Mouse (Mus musculus) thymus, postnatal 0 days (tissue): ENCODE results near the gene Fgf4. TPM values are rescaled to one million over a fixed set of nuclear protein-coding genes. Genes with fewer than 3 reads are reported as not detected.

Experiments used
- DNase-seq: peaks from one replicate; pipeline ENCODE4 v3.0.0-alpha.2; 2015; ENCODE audit warnings: low spot score
- polyA plus RNA-seq: library from polyadenylated mRNA; unstranded; fragments of >200 nt; fragmentation: Nextera tagmentation; extraction: Ambion mirVana; gene quantifications from 2 replicates; pipeline ENCODE4 v1.2.1, GENCODE M21; 2015

Gene Fgf4
- polyA plus RNA-seq, result 0.04 and 0.27 TPM in 2 replicates

DNA sequence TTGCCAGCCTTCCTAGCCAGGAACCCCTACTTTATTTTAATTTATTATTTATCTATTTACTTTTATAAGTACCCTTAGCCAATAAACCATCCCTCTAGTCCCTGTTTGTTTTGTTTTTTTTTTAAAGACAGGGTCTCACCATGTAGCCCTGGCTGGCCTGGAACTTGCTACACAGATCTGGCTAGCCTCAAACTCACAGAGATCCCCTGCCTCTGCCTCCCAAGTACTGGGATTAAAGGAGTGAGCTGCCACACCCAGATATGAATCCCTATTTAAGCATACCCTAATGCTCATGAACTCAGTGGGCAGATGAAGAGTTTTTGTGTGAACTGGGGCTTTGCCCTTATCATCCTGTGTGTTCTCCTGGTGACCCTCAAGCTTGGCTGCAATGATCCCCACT, at the start of gene Fgf4:
Fgf4 (plus strand) TSS at position 301 of the 400 bp plus-strand sequence.
- no peak for DNase-seq

DNA sequence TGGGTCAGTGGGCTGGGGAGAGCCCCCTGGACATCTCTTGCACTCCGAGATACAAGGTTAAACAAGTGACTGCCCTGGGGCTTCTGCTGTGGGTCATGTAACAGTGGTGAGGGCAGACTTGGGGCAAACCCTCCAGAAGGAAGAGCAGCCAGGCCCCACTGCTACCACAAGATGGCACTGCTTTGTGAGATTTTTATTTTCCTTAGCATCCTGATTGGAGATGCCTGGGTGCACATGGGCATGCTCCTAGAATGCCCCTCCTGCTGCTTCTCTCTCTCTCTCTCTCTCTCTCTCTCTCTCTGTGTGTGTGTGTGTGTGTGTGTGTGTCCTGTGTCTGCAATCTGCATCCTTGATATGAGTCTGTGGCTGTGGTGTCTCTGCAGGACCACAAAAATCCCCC, 48.7 kb upstream of the Fgf4 start:
- DNase-seq, result no peak

DNA sequence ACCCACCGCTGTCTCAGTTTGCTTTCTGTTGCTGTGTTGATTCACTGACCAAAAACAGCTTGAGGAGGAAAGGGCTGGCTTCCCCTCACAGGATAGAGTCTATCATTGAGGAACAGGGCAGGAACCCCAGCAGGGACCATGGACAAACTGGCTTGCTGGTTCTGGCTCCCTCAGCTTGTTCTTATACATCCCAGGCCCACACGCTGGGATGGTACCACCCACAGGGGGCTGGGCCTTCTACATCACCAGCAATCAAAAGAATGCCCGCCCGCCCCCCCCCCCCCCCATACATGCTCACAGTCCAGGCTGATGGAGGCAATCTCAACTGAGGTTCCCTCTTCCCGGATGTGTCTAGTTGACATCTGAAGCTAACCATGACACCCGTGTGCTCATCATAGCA, 40.1 kb upstream of the Fgf4 start:
- DNase-seq, result no peak

DNA sequence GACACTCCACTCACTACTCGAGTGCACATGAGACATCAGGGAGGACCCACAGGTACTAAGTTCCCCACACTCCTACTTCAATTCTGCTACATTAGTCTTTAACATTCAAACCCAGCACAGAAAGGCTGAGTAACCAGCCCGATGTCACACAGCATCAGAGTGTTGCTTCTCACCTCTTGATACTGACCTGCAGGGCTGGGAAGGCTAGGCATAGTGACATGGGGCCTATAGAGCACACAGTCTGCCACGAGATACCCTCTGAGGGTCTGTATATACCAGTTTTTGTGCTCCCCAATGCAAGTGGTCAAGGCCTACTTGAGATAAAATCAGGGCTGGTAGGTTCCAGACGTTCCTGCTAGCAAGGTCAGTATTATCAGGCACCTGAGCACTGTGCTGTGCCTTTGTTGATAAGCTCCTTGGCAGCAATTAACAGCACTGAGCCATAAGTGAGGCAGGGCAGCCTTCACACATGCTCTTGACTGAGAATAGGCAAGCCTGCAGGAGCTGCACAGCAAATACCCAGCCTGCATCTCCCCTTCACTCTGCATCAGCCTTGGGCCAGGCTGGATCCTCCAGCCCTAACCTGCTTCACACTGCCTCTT, 39.1 kb upstream of the Fgf4 start:
- DNase-seq, result no peak

DNA sequence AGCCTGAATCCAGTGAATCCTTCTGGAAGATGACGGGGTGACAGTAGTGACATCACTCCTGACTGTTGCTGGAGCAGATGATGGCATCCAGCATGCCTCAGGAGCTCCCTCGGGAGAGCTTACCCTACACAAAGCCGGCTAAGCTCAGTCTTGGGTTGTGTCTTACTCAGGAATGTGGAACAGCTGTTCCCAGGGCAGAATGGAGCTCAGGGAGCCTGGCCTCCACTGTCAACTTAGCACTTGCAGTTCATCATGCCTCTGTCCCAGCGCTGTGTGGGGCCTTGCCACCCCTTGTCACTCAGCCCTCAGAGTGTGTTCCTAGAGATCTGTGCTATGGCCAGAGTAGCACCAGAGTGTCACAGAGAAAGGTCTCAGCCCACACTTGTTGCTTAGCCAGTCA, 35.6 kb upstream of the Fgf4 start:
- no peak for DNase-seq

DNA sequence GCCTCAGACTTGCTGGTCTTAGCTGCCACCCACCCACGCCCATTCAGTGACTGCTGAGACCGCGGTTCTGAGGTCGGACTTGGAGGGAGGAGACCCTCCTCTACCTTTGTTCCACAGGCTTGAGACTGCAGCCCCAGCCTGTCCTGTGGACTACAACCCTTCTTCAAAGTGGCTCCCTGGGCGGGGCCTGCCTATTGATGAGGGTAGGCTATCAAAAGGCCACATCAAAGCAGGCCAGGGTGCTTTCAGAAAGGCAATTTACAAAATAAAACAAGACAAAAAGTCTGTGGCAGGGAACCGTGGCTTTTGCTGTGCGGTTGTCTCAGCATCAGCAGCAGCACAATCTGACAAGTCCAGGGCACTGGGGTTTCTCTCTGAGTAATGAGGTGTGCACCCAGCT, 25.3 kb upstream of the Fgf4 start:
- DNase-seq, result no peak

DNA sequence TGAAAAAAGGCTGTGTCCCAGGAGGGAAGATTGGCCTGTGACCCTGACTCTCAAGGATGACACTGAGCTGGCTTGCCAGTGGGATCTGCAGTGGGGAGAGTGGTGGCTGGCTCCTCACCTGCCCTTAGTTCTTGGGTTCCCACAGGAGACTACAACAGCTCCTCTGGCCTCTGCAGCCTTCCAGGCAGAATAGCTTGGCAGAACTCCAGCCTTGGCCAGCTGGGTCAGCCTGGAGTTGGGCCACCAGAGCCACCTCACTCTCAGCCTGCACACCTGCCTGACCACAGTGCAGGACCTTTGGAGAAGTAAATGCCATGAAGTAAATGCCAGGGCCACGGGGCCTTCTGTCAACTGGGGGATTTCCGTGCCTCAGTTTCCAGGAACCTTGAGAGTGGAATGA, 23.2 kb upstream of the Fgf4 start:
- DNase-seq, result no peak

DNA sequence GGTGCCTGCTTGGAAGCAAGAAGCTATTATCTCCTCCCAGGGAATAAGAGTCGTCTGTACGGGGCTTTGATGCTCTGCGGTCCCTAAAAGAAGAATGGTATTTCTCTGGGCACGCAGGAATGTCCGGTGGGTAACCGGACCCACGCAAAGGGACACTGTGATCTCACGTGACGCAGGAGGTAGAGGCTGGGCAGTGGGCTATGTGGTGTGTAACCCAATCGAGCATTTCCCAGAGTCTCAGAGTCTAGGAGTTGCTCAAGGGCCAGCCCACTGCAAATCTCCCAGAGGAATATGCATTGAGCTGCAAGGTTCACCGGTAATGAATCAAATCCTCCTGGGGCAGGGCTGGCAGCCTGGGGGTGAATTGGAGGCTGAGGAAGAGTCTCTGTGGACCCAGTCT, 18.8 kb upstream of the Fgf4 start:
- no peak for DNase-seq

DNA sequence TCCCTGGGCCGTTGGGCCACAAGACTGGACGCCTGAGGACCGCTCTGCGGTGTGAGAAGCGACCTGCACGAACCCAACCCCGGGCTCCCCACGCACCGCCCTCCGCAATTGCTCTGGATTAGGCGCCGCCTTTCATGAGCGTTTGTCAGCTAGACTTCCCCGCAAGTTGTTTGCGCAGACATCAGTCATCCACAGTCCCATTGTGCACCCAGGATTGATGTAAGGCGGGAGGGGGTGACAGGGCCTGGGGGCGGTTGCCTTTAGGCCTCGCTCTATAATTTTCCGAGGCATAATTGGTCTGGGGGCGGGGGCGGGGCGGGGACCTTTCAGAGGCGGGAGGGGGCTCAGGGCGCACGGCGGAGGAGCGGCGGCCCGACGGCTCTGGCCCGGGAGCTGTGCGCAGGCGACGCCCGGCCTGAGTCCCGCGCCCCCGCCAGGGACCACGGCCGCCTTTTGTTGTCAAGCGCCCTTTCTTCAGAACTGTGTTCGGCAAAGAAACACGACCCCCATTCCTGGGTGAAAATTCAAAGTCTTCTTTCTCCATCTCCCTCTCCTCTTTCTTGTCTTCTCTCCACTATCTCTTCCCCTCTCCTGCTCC, 9.2 kb upstream of the Fgf4 start, which contains the start of gene Fgf3:
Fgf3 (plus strand) TSS at position 193 of the 598 bp plus-strand sequence.
- DNase-seq, result no peak

DNA sequence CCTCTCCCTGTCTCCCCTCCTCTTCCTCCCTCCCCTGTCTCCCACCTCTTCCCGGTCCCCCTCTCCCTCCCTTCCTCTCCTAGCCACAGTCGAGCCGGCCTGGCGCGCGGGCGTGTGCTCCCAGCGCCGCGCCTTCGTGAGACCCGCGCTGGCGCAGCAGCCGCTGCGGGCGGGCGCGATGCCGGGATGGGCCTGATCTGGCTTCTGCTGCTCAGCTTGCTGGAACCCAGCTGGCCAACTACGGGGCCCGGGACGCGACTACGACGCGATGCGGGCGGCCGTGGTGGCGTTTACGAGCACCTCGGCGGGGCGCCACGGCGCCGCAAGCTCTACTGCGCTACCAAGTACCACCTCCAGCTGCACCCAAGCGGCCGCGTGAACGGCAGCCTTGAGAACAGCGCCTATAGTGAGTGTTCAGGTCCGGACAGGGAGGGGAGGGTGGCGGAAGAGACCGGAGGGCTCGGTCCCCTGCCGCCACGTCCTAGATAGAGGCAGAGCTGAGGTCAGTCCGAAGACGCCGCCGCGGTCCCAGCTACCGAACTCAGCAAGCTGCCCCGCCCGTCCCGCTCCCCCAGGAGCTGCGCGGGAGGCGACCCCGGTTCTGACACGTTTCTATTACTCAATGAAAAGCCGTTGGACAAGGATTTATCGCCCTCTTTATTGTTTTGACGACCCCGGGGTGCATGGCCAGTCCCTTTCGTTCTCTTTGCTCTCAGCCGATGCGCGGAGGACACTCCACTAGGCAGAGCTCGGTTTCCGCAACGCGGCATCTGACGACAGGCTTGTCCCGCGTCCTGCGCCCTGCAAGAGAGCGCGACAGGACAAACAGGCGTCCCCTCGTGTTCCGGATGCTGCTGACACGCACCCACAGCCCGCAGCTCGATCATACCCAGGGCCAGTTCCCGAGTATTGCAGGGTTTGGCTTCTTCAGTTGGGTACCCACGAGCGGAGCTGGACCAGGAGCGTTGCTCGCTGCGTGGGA, 8.4 kb upstream of the Fgf4 start:
- no peak for DNase-seq

DNA sequence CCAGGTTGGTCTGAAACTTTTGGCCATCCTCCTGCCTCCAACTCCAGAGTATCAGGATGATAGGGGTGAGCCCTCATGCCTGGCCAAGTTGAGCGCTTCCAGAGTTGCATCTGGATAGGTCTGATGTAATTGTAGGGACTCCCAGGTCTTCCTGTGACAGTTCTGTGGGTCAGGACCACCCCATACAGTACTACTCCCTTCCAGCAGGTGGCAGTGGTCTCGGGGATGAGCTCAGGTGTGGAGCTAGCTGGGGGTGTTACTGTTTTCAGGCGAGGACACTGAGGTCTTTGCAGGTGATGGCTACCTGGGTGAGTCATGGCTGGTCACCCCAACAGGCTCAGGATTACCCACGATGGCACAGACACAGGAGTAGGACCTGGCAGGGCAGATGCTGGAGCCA, 1.0 kb upstream of the Fgf4 start:
- peak; percentile 47 for DNase-seq

DNA sequence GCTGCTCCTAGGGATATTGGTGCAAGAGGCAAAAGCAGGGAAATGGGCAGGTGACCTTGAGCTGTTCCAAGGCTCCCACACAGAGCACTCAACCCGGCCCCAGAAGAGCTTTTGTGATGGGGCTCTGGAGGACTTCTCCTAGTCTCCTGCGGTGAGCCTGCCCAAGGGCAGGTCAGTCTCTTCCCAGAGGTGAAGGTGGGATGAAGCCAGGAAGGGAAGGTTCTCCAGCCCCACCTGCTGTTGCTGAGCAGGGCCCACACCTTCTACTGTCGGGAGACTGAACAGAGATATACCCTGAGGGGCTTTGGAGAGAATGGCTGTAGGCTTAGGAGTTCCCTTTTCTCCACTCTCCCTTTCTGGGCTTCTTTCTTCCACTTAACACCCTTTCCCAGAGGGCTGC, 4.2 kb downstream of the Fgf4 start:
- DNase-seq, result no peak

DNA sequence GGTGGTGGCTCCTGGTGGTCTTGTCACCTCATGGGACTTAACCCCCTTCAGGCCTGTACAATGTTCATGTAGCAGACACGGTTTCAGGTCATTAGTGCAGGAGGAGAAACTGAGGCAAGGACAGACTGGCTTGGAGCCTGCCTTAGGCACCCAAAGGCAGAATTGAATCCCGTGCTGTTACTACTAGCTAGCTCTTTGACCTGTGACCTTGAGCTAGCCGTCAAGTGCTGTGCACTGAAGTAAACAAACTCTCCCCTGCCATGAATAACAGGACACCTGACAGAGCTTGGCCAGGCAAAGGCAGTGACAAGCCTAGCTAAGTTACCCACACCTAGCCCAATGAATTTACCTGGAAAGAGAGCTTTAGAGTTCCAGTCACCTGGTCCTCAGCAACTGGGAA, 7.8 kb downstream of the Fgf4 start:
- no peak for DNase-seq

DNA sequence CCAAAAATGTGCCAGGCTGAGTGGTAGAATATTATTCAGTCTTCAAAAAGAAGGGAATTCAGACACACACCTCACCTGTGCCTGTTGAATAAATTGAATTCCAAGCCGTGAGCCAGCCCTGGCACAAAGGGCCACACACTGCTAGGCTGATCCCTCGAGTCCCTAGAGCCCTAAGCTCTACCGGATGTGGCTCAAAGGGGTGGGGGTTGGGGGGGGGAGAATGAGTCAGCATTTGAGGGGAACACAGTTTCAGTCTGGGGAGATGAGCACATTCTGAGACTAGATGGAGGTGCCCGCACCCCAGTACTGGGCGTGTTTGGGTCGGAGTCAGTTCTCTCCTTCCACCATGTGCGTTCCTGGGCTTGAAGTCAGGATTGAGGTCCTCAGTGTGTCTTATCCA, 10.0 kb downstream of the Fgf4 start:
- peak; percentile 12 for DNase-seq

DNA sequence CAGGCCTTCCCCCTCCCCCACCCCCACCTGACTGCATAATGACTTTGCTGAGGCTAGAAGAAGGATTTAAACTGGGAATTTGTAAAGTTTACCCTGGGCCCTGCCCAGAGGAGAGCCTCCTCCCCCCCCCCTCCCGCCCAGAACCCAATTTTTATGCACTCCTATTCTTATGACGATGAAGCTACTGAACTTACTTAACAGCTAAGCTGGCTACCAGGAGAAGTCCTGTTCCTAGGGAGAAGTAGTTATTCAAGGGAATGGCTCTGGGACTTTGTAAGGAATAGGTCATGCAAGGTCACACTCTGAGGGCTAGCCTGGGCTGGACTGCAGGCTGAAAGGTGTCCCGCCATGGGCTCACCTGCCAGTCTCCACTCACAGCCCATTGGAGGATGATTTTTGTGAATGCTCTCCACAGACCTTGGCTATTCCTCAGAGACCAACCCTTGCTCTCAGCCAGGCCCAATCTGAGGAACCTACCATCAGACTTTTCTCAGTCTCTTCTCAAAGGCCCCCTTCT, 10.7 kb downstream of the Fgf4 start:
- no peak for DNase-seq

DNA sequence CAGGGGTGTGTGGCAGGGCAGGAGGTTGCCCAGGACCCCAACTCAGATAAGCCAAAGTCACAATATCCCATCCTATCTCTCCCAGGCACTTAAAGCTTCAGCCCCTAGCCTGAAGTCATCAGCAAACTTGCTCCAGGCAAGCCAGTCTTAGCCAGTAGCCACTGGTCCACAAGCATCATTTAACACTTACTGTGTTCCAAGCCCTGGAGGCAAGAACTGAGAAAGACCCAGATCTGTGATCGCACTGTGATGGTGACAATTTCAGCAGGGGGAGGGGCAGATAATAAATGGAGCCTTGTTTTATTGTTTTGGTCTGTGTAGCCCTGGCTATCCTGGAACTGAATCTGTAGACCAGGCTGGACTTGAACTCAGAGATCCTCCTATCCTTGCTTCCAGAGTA, 11.5 kb downstream of the Fgf4 start:
- DNase-seq, result no peak

DNA sequence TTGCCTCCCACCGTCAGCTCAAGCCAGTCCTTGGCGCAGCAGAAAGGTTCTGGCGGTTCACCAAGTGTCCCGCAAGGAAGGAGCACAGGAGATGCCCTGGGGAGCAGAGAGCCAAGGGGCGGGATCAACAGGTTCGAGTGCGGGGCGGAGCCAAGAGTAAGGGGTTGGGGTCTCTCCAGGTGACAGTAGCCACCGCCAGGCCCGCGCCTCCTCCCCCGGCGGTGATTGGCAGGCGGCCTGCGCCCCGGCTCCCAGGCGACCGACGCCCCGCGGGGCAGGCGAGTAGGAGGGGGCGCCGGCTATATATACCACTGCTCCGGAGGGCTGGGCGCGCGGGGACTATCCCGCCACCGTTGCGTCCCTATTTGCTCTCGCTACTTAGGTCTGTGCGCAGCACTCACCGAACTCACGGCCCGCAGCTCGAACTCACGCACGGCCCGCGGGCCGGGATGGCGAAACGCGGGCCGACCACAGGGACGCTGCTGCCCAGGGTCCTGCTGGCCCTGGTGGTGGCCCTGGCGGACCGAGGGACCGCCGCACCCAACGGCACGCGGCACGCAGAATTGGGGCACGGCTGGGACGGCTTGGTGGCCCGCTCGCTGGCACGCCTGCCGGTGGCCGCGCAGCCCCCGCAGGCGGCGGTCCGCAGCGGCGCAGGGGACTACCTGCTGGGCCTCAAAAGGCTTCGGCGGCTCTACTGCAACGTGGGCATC, 14.0 kb downstream of the Fgf4 start:
- DNase-seq, result no peak

DNA sequence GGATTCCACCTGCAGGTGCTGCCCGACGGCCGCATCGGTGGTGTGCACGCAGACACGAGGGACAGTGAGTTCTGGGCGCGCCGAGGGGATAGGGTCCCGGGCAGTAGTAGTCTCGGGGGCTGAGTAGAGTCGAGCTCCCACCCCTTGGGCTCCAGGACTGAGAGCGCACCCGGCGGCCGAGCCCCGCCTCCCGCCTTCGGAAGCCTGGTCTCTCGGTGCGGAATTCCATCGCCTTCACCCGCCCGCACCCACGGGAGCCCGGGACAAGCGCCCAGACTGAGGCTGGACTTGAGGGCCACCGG, 14.6 kb downstream of the Fgf4 start:
- DNase-seq, result no peak

DNA sequence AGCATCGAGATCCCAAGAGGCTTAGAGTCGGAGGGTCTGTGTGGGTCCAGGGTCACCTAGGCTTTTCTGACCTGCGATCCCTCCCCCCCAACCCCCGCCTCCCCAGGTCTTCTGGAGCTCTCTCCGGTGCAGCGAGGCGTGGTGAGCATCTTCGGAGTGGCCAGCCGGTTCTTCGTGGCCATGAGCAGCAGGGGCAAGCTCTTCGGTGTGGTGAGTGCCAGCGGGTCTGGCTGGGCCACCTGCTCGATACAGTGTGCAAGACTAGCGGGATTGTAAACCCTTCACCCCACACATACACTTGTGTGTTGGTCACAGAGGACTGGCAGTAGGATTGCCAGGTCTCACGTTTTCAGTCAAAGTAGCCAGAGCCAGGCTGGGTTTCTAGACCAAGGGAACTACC, 15.0 kb downstream of the Fgf4 start:
- DNase-seq, result no peak

DNA sequence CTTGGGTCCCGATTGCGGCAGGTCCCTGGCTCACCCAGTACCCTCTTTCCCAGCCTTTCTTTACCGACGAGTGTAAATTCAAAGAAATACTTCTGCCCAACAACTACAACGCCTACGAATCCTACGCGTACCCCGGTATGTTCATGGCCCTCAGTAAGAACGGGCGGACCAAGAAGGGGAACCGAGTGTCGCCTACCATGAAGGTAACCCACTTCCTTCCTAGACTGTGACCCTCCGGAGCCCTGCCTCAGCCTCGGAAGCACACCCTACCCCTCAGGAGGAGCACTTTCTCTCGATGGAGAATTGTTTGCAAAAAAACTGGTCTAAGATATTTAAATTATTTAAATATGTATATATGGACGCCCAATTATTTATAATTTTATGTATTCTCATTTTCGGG, 15.5 kb downstream of the Fgf4 start:
- DNase-seq, result no peak

DNA sequence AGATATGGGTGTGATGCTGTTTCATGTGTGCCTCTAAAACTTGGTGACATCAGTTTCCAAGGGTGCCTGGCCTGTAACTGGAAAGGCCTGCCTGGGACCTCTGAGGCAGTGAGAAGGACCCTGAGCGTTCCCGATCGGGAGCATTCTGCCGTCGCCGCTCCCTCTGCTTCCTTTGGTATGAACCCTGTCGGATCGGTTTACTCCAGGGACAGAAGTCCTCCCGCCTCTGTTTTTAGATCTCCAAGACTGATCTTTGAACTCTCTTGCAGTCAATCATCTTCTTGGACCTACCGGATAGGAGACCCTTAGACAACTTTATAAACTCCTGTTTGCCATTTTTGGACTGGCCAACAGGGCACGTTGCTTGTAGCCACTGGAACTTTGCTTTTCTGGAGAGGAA, 16.0 kb downstream of the Fgf4 start:
- no peak for DNase-seq
